In the genomic region with DNA sequence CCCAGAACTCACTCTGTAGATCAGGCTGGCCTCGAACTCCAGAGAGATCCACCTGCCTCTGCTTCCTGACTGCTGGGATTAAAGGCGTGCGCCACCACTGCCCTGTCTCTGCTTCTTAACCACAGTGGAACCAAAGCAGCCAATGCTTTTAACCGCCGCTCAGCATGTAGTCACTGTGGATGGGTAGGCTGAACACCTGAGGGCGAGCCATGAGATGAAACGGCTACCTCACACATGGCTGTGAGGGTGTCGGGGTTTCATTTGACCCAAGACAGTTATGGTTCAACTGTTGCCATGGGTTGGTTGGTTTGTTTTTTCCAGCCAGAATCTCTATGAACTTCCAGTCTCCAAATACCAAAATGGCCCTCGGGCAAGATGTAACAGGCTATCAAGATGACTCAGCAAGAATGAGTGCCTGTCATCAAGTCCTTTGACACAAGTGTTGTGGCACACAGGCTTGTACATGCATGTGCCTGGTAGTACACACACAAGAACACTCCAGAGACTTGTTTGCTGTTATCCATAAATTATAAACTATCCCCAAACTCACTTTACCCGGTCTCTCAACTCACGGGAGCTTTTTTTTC, we compare ENCODE assay signal across 15 mouse cellular contexts. TPM values are rescaled to one million over a fixed set of nuclear protein-coding genes. Genes with fewer than 3 reads are reported as not detected.
DNase-seq lines count a peak whose midpoint lies in the region; ATAC-seq and TF ChIP-seq lines count a peak whose summit lies in the region.
"Had no signal": no experiment of that assay in that cellular context is flagged by ENCODE, and none has a peak within 500 bp of the region (broad histone marks: within the 10 kb centered on the region; RNA-seq: fewer than 3 reads in every experiment).

No protein-coding gene starts in this region.

- no peaks in the 10 kb centered on the region for H3K27me3 ChIP-seq in hindbrain, embryonic 10.5 days (ENCODE audit: insufficient read depth, poor library complexity, severe bottlenecking)
- no peaks in the 10 kb centered on the region for H3K27me3 ChIP-seq in hindbrain, embryonic 11.5 days (ENCODE audit: control insufficient read depth, insufficient read depth, low read length)
- H3K27me3 ChIP-seq in liver, embryonic 16.5 days (ENCODE audit: control insufficient read depth, insufficient read depth, low read depth, low read length) = no peaks in the 10 kb centered on the region
- no peaks in the 10 kb centered on the region for H3K27me3 ChIP-seq in midbrain, embryonic 15.5 days (replicated peaks)
- no peaks in the 10 kb centered on the region for H3K27me3 ChIP-seq in midbrain, embryonic 14.5 days (ENCODE audit: control insufficient read depth, insufficient read depth, low read length)

- no peak for DNase-seq in hindbrain, embryonic 10.5 days (ENCODE audit: low spot score)
- no peak for DNase-seq in hindbrain, embryonic 11.5 days (ENCODE audit: low spot score)
- DNase-seq in A20 (ENCODE audit: low read depth, low spot score) = peak; percentile 24
- DNase-seq in midbrain, embryonic 14.5 days = no peak
- DNase-seq in cerebellum, postnatal 14 days = no peak
- DNase-seq: adrenal gland, postnatal 25 days; cerebellum, adult 11-12 months; gastrocnemius, postnatal 36 days; kidney, postnatal 10 days; lung, postnatal 4 days; right cerebral cortex, postnatal 4 days had no signal

- no peak overlapping the region for H3K4me3 ChIP-seq in hindbrain, embryonic 10.5 days
- no peak overlapping the region for H3K4me3 ChIP-seq in hindbrain, embryonic 11.5 days (ENCODE audit: low read depth, low read length)
- no peak overlapping the region for H3K4me3 ChIP-seq in bone marrow macrophage, adult 2 months (ENCODE audit: insufficient read depth, low read length)
- H3K4me3 ChIP-seq in liver, embryonic 16.5 days (ENCODE audit: low read depth, low read length) = no peak overlapping the region
- no peak overlapping the region for H3K4me3 ChIP-seq in midbrain, embryonic 15.5 days
- no peak overlapping the region for H3K4me3 ChIP-seq in midbrain, embryonic 14.5 days (replicated peaks; ENCODE audit: low read depth, low read length)

- H3K4me1 ChIP-seq in hindbrain, embryonic 10.5 days (replicated peaks) = peaks cover 29% of the 10 kb centered on the region
- no peaks in the 10 kb centered on the region for H3K4me1 ChIP-seq in hindbrain, embryonic 11.5 days (replicated peaks; ENCODE audit: control insufficient read depth, insufficient read depth, low read length)
- peaks cover 81% of the 10 kb centered on the region for H3K4me1 ChIP-seq in bone marrow macrophage, adult 2 months (ENCODE audit: control insufficient read depth, insufficient read depth, low read length)
- H3K4me1 ChIP-seq in liver, embryonic 16.5 days (ENCODE audit: control insufficient read depth, low read depth, low read length) = peaks cover 64% of the 10 kb centered on the region
- H3K4me1 ChIP-seq in midbrain, embryonic 15.5 days = 0 out of 2 replicates have a peak, but pooled peaks cover 5% of the 10 kb centered on the region
- H3K4me1 ChIP-seq in midbrain, embryonic 14.5 days (ENCODE audit: control insufficient read depth, insufficient read depth, low read length) = peaks cover 3% of the 10 kb centered on the region; the same call in 1 of the 2 replicates

- ATAC-seq in hindbrain, embryonic 11.5 days (ENCODE audit: low FRiP score) = no peak
- no peak for ATAC-seq in liver, embryonic 16.5 days (ENCODE audit: low read depth)
- ATAC-seq in midbrain, embryonic 15.5 days (replicated peaks) = no peak
- ATAC-seq in midbrain, embryonic 14.5 days (ENCODE audit: low FRiP score, low TSS enrichment) = no peak
- ATAC-seq: forebrain, embryonic 16.5 days had no signal

- TF ChIP-seq CTCF in bone marrow macrophage, adult 2 months (IDR thresholded peaks at IDR 0.05; ENCODE audit: low read depth, low read length) = no peak

- H3K36me3 ChIP-seq in hindbrain, embryonic 10.5 days = no peaks in the 10 kb centered on the region
- no peaks in the 10 kb centered on the region for H3K36me3 ChIP-seq in hindbrain, embryonic 11.5 days (ENCODE audit: control insufficient read depth, insufficient read depth, low read length)
- H3K36me3 ChIP-seq in liver, embryonic 16.5 days (ENCODE audit: control insufficient read depth, insufficient read depth) = no peaks in the 10 kb centered on the region
- no peaks in the 10 kb centered on the region for H3K36me3 ChIP-seq in midbrain, embryonic 15.5 days (replicated peaks)
- no peaks in the 10 kb centered on the region for H3K36me3 ChIP-seq in midbrain, embryonic 14.5 days (ENCODE audit: control insufficient read depth, insufficient read depth, low read length)

- H3K9ac ChIP-seq in hindbrain, embryonic 11.5 days (ENCODE audit: low read depth, low read length) = no peak overlapping the region
- no peak overlapping the region for H3K9ac ChIP-seq in liver, embryonic 16.5 days (ENCODE audit: low read depth, low read length)
- H3K9ac ChIP-seq in midbrain, embryonic 15.5 days = no peak overlapping the region
- H3K9ac ChIP-seq in midbrain, embryonic 14.5 days (replicated peaks; ENCODE audit: low read length) = no peak overlapping the region

- H3K9me3 ChIP-seq in hindbrain, embryonic 10.5 days = no peaks in the 10 kb centered on the region
- no peaks in the 10 kb centered on the region for H3K9me3 ChIP-seq in hindbrain, embryonic 11.5 days (ENCODE audit: control insufficient read depth, low read length)
- no peaks in the 10 kb centered on the region for H3K9me3 ChIP-seq in liver, embryonic 16.5 days (replicated peaks; ENCODE audit: control insufficient read depth, low read length)
- no peaks in the 10 kb centered on the region for H3K9me3 ChIP-seq in midbrain, embryonic 15.5 days
- no peaks in the 10 kb centered on the region for H3K9me3 ChIP-seq in midbrain, embryonic 14.5 days (ENCODE audit: control insufficient read depth, low read length)

- WGBS in hindbrain, embryonic 10.5 days = 94% methylated on average over 11 of the region's 11 CpGs
- 93% methylated on average over 11 of the region's 11 CpGs for WGBS in hindbrain, embryonic 11.5 days
- WGBS in liver, embryonic 16.5 days (ENCODE audit: insufficient replicate concordance) = 51% methylated on average over 11 of the region's 11 CpGs
- 95% methylated on average over 11 of the region's 11 CpGs for WGBS in midbrain, embryonic 15.5 days
- 96% methylated on average over 11 of the region's 11 CpGs for WGBS in midbrain, embryonic 14.5 days

- TF ChIP-seq POLR2A in bone marrow macrophage, adult 2 months (IDR thresholded peaks at IDR 0.05; ENCODE audit: borderline replicate concordance, low read depth, low read length) = no peak

- 0 out of 2 replicates have a peak overlapping the region, but pooled peaks have one; percentile 50 for H3K27ac ChIP-seq in hindbrain, embryonic 10.5 days
- no peak overlapping the region for H3K27ac ChIP-seq in hindbrain, embryonic 11.5 days (ENCODE audit: low read depth, low read length)
- H3K27ac ChIP-seq in bone marrow macrophage, adult 2 months (ENCODE audit: insufficient read depth, low read depth, low read length) = peak overlapping the region; percentile 98
- peak overlapping the region; percentile 91 for H3K27ac ChIP-seq in liver, embryonic 16.5 days (ENCODE audit: low read length)
- H3K27ac ChIP-seq in midbrain, embryonic 15.5 days = no peak overlapping the region
- H3K27ac ChIP-seq in midbrain, embryonic 14.5 days (replicated peaks; ENCODE audit: low read depth, low read length) = no peak overlapping the region

- H3K4me2 ChIP-seq in hindbrain, embryonic 11.5 days (replicated peaks; ENCODE audit: low read depth, low read length) = no peak overlapping the region
- H3K4me2 ChIP-seq in liver, embryonic 16.5 days (ENCODE audit: low read depth, low read length) = no peak overlapping the region
- no peak overlapping the region for H3K4me2 ChIP-seq in midbrain, embryonic 15.5 days
- no peak overlapping the region for H3K4me2 ChIP-seq in midbrain, embryonic 14.5 days (ENCODE audit: low read length)

RNA-seq across cellular contexts. Expression of gene Sema4d, which starts 54.9 kb away (rescaled TPM):
- polyA plus RNA-seq in hindbrain, embryonic 10.5 days (2016; fragmentation: Nextera tagmentation; extraction: Ambion mirVana) = 5.9 and 7.5 TPM in 2 replicates
- polyA plus RNA-seq in hindbrain, embryonic 11.5 days (2014; fragmentation: Nextera tagmentation; extraction: Ambion mirVana) = 3.9 and 5.2 TPM in 2 replicates
- polyA plus RNA-seq in bone marrow macrophage, adult 2 months (2012; ENCODE audit: insufficient read depth, insufficient read length, missing spikeins) = 181 and 193 TPM in 2 replicates
- polyA plus RNA-seq in liver, embryonic 16.5 days (2015; fragmentation: Nextera tagmentation; extraction: Ambion mirVana) = 3.7 and 4.1 TPM in 2 replicates
- polyA plus RNA-seq in midbrain, embryonic 15.5 days (2015; fragmentation: Nextera tagmentation; extraction: Ambion mirVana) = 13.4 and 15.1 TPM in 2 replicates
- 11.5 and 13.3 TPM in 2 replicates for polyA plus RNA-seq in midbrain, embryonic 14.5 days (2014; fragmentation: Nextera tagmentation; extraction: Ambion mirVana)

Comparison
In these comparisons a context has a peak if more than half of its experiments do, and no peak if none do; other contexts are left out.
1. H3K27ac ChIP-seq: peak in hindbrain, embryonic 10.5 days (single experiment), bone marrow macrophage, adult 2 months (single experiment) and liver, embryonic 16.5 days (single experiment); none in hindbrain, embryonic 11.5 days (single experiment), midbrain, embryonic 15.5 days (single experiment) and midbrain, embryonic 14.5 days (single experiment).
2. RNA of gene Sema4d, which starts 54.9 kb away (polyA plus RNA-seq): 181 to 193 TPM in bone marrow macrophage, adult 2 months; 13.4 to 15.1 TPM in midbrain, embryonic 15.5 days, 11.5 to 13.3 TPM in midbrain, embryonic 14.5 days, 5.9 to 7.5 TPM in hindbrain, embryonic 10.5 days, 3.7 to 4.1 TPM in liver, embryonic 16.5 days and 3.9 to 5.2 TPM in hindbrain, embryonic 11.5 days; every median in the first group is over 10 times any median in the second.